Mouse (Mus musculus) E14TG2a.4 (cell line): ENCODE data around the gene Plppr3.

Source experiments
- H3K27me3 ChIP-seq: 2 replicates; pipeline ENCODE4 v1.6.1; 2014; ENCODE audit warnings: low read length, control low read depth; ENCODE audit not compliant: insufficient read depth
- H3K36me3 ChIP-seq: 2 replicates; pipeline ENCODE4 v1.6.1; 2014; ENCODE audit warnings: low read length, control low read depth; ENCODE audit not compliant: insufficient read depth
- H3K4me1 ChIP-seq: replicated peaks from 2 replicates; pipeline ENCODE4 v1.6.1; 2014; ENCODE audit warnings: low read depth, low read length, control low read depth
- H3K4me3 ChIP-seq: replicated peaks from 2 replicates; pipeline ENCODE4 v1.5.1; 2014; ENCODE audit warnings: mild to moderate bottlenecking, low read length
- H3K9me3 ChIP-seq: 2 replicates; pipeline ENCODE4 v1.6.1; 2014; ENCODE audit warnings: low read length, control low read depth
- CTCF ChIP-seq: conservative IDR thresholded peaks from 2 replicates; pipeline ENCODE4 v1.5.1; 2014; ENCODE audit warnings: low read length
- NANOG ChIP-seq: IDR thresholded peaks from 2 replicates; pipeline ENCODE4 v1.6.1; 2014; ENCODE audit warnings: borderline replicate concordance, low read length, mixed read lengths
- POU5F1 ChIP-seq: IDR thresholded peaks from 2 replicates; pipeline ENCODE4 v1.6.1; 2014; ENCODE audit warnings: low read length, borderline replicate concordance

Plppr3 gene

DNA sequence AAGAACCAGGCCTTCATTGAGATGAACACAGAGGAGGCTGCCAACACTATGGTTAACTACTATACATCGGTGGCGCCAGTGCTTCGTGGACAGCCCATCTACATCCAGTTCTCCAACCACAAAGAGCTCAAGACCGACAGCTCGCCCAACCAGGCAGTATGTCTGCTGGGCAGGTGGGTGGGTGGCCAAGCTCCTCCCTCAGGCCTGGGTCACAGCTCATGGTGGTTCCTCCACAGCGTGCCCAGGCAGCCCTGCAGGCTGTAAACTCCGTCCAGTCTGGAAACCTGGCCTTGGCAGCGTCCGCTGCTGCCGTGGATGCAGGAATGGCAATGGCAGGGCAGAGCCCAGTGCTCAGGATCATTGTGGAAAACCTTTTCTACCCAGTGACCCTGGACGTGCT lies 15.3 kb downstream of the Plppr3 start:
- Histone ChIP-seq H3K4me1 (peaks cover 72% of the 10 kb centered on the region), H3K4me3 (peak overlapping the region; percentile 97), H3K9me3 (no peaks in the 10 kb centered on the region), H3K27me3 (no peaks in the 10 kb centered on the region), H3K36me3 (peaks cover 89% of the 10 kb centered on the region)
- no peak for TF ChIP-seq CTCF
- TF ChIP-seq NANOG: no peak
- TF ChIP-seq POU5F1: no peak

DNA sequence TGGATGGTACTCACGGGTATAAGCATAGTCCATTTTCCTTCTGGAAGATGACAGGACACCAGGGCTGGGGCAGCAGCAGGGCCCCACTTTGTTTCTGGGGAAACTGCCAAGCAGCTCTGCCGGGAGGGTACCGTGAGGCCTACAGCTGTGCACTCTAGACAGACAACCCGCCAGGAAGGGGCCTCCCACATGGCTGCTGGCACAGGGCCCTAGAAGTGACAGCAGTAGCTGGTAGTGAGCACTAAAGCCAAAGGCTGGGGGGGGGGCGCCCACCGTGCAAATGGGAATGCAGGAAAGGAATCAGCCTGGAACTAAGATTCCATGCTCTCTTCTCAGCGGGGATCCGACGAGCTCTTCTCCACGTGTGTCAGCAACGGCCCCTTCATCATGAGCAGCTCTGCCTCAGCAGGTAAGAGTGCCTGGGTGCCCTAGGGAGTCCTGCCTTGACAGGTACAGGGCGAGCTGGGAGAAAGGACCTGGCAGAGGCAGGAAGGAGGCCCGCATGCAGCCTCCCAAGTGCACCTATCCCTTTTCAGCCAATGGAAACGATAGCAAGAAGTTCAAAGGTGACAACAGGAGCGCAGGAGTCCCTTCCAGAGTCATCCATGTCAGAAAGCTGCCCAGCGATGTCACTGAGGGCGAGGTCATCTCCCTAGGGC lies 15.9 kb downstream of the Plppr3 start:
- TF ChIP-seq CTCF (no peak), POU5F1 (no peak), NANOG (no peak)
- Histone ChIP-seq H3K4me3 (peak overlapping the region; percentile 97), H3K27me3 (no peaks in the 10 kb centered on the region)

GRCm38 (mm10) chr10:79857894-79858293 lies 16.5 kb downstream of the Plppr3 start:
- TF ChIP-seq POU5F1 (no peak), NANOG (no peak), CTCF (no peak)
- Histone ChIP-seq H3K4me1 (peaks cover 73% of the 10 kb centered on the region), H3K36me3 (peaks cover 77% of the 10 kb centered on the region), H3K4me3 (peak overlapping the region; percentile 97), H3K9me3 (no peaks in the 10 kb centered on the region), H3K27me3 (no peaks in the 10 kb centered on the region)

More for the DNA sequence above, 15.9 kb downstream of the Plppr3 start:
- no peaks in the 10 kb centered on the region for H3K9me3 ChIP-seq
- peaks cover 72% of the 10 kb centered on the region for H3K4me1 ChIP-seq
- peaks cover 83% of the 10 kb centered on the region for H3K36me3 ChIP-seq

DNA sequence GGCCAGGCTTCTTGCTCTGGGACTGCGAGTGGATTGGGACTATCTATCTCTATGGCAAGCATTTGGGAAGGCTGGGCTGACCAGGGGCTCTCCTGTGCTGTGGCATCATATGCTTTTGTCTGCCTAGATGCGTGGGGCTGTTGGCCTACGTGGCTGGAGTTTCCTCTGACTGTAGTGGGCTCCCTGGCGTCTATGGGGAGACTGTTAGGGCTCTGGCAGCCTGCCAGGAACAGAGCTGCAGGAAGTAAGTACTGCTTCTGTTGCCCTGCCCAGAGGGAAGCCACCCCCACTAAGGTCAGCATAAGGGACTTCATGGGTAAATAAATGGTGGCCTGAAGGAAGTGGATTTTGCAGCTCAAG lies 17.0 kb downstream of the Plppr3 start:
- H3K9me3 ChIP-seq: no peaks in the 10 kb centered on the region
- H3K27me3 ChIP-seq: no peaks in the 10 kb centered on the region
- TF ChIP-seq NANOG: no peak
- TF ChIP-seq POU5F1: no peak
- no peak for TF ChIP-seq CTCF
- H3K4me1 ChIP-seq: peaks cover 73% of the 10 kb centered on the region
- peaks cover 72% of the 10 kb centered on the region for H3K36me3 ChIP-seq
- peak overlapping the region; percentile 97 for H3K4me3 ChIP-seq

DNA sequence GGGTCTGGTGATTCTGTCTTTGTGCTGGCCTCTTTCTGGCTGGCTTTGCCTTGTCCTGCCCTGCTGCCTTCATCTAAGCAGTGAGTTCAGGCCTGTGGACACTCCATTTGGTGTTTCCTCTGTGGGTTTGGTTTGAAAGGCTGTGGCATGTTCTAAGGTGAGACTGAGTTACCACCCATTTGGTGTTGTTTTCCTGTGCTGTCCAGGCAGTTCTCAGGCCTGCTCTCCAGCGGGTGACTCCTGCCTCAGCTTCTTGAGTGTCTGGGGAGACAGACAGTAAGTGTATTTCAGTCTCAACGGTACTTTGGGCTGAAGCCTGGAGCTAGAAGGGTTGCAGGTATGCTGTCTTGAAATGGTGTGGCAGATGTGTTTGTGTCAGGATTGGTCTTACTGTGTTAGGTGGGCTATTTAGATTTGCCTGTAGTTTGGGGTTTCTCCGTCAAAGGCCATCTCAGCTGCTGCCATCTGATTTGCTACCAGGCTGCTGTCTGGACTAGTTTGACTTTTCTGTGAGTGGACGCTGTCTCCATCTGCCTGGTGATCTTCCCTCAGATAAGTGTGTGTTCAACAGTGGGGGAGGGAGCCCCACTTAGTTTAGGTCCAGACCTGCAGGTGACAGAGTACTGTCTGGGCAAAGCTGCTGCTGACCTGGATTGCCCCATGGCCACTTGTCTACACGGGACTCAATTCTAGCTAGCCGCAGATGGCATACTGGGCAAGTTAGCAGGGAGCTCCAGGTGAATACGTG lies 17.6 kb downstream of the Plppr3 start:
- TF ChIP-seq POU5F1 (no peak), NANOG (no peak), CTCF (no peak)

DNA sequence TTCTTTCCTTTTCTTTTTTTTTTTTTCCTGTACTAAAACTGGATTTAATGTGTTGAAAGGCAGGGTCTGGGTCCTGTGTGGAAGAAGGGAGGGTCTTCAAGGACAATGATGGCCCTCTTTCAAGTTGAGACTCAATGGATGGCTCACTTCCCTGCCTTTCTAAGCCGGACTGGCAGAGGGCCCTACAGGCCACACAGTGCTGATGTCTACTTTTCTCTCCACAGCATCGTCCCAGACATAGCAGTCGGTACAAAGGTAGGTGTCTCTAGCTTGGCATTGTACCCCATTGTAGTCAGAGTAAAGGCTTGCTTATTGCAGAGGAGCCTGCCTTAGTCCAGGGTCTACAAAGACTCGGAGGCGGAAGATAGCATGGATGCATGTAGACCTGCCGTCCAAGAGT lies 18.2 kb downstream of the Plppr3 start:
- TF ChIP-seq CTCF (no peak), NANOG (no peak), POU5F1 (no peak)
- H3K27me3 ChIP-seq: no peaks in the 10 kb centered on the region
- H3K36me3 ChIP-seq: peaks cover 60% of the 10 kb centered on the region
- H3K4me1 ChIP-seq: peaks cover 74% of the 10 kb centered on the region
- H3K4me3 ChIP-seq: peak overlapping the region; percentile 97
- no peaks in the 10 kb centered on the region for H3K9me3 ChIP-seq

More for the DNA sequence above, 17.6 kb downstream of the Plppr3 start:
- Histone ChIP-seq H3K4me3 (peak overlapping the region; percentile 97), H3K36me3 (peaks cover 66% of the 10 kb centered on the region), H3K27me3 (no peaks in the 10 kb centered on the region), H3K4me1 (peaks cover 73% of the 10 kb centered on the region), H3K9me3 (no peaks in the 10 kb centered on the region)

GRCm38 (mm10) chr10:79855558-79856184 lies 18.8 kb downstream of the Plppr3 start:
- Histone ChIP-seq H3K9me3 (no peaks in the 10 kb centered on the region), H3K27me3 (no peaks in the 10 kb centered on the region), H3K36me3 (peaks cover 54% of the 10 kb centered on the region), H3K4me1 (peaks cover 74% of the 10 kb centered on the region), H3K4me3 (peak overlapping the region; percentile 97)
- no peak for TF ChIP-seq NANOG
- no peak for TF ChIP-seq CTCF
- TF ChIP-seq POU5F1: no peak

GRCm38 (mm10) chr10:79854801-79855541 lies 19.5 kb downstream of the Plppr3 start:
- H3K9me3 ChIP-seq: no peaks in the 10 kb centered on the region
- TF ChIP-seq CTCF (no peak), POU5F1 (no peak), NANOG (no peak)
- H3K27me3 ChIP-seq: no peaks in the 10 kb centered on the region
- H3K4me1 ChIP-seq: peaks cover 74% of the 10 kb centered on the region
- peaks cover 52% of the 10 kb centered on the region for H3K36me3 ChIP-seq
- peak overlapping the region; percentile 97 for H3K4me3 ChIP-seq
